Mouse (Mus musculus): Measurements from ENCODE around the gene Fkbpl. TPM values are rescaled to one million over a fixed set of nuclear protein-coding genes. Genes with fewer than 3 reads are reported as not detected.

Fkbpl gene
- polyA plus RNA-seq, 1 experiment from 2014 or later, result 17.1 TPM

DNA sequence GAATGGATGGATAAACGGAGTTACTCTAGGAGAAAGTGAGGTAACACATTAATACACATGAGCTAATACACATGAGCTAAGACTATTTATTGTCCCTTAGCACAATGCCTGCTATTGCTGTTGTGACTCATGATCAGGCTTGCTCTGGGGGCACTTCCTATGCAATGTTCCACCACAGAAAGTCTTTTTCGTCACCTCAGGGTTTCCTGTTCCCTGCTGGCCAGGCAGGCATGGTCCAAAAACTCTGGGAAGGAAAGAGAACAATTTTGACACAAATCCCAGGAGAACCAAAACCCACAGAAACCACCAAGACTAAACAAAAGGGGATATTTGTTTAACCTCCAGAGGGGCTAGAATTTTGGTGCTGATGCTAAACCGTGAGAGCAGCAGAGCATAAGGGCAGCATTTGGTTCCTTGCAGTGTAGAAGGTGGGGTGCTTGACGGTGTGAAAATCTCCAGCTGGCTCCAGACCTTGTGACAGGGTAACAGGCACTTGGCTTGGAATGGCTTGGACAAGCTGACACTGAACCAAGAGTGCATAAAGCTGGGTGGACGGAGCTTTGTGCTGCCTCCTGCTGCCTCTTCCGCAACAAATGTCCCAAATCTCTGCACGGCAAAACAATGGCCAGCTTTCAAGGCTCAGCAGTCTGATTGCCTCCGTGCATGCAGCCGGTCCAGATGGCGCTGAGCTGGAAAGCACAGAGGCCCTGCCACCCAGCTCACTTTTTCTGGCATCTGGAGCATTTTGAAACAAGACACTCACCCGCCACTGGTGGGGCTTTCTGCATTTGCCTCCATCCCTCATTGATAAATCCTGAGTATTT, 3.6 kb upstream of the Fkbpl start:
- no peaks in the 10 kb centered on the region for H3K36me3 ChIP-seq
- WGBS, result 15% methylated on average over 11 of the region's 11 CpGs
- ATAC-seq (ENCODE audit: low read depth), result no peak
- H3K27ac ChIP-seq (replicated peaks), result peak overlapping the region; percentile 74
- no peak overlapping the region for H3K4me3 ChIP-seq
- H3K4me1 ChIP-seq (replicated peaks), result peaks cover 33% of the 10 kb centered on the region
- H3K9me3 ChIP-seq, result no peaks in the 10 kb centered on the region
- peak overlapping the region; percentile 31; the same call in 1 of the 2 replicates for H3K9ac ChIP-seq
- H3K27me3 ChIP-seq, result peaks cover 4% of the 10 kb centered on the region; the same call in 1 of the 2 replicates
- no peak overlapping the region for H3K4me2 ChIP-seq

GRCm38 (mm10) chr17:34641945-34642344, 2.6 kb upstream of the Fkbpl start:
- Histone ChIP-seq H3K4me1 (replicated peaks) (peaks cover 40% of the 10 kb centered on the region), H3K9me3 (no peaks in the 10 kb centered on the region), H3K27me3 (peaks cover under 1% of the 10 kb centered on the region; the same call in 1 of the 2 replicates), H3K27ac (replicated peaks) (peak overlapping the region; percentile 74; the same call in 1 of the 2 replicates), H3K9ac (no peak overlapping the region), H3K36me3 (no peaks in the 10 kb centered on the region), H3K4me3 (no peak overlapping the region), H3K4me2 (no peak overlapping the region)
- no peak for ATAC-seq (ENCODE audit: low read depth)
- 85% methylated on average over 3 of the region's 3 CpGs for WGBS

DNA sequence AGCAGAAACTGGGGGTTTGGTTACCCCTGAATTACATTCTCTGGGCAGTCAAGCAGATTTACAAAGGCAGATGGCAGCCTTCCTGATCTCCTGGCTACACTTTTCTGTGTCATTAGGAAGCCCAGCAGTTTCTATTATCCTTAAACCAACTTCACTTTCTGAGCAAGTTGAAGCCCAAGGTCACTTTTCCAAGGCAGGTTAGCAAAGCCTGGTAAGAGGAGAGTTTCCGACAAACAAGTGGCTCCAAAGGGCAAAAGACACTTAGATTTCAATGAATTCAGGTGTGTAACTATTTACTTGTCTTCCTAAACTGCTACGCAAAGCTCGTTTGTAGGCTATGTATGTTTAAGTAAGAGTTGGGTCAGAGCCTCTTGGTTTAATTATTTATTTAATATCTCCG, 1.2 kb upstream of the Fkbpl start:
- ATAC-seq (ENCODE audit: low read depth), result no peak
- no peak overlapping the region for H3K9ac ChIP-seq
- H3K4me2 ChIP-seq, result no peak overlapping the region
- H3K9me3 ChIP-seq, result no peaks in the 10 kb centered on the region
- no peak overlapping the region for H3K4me3 ChIP-seq
- H3K27ac ChIP-seq (replicated peaks), result no peak overlapping the region
- 83% methylated on average over 4 of the region's 4 CpGs for WGBS
- H3K27me3 ChIP-seq, result no peaks in the 10 kb centered on the region
- H3K4me1 ChIP-seq (replicated peaks), result peaks cover 49% of the 10 kb centered on the region
- no peaks in the 10 kb centered on the region for H3K36me3 ChIP-seq

DNA sequence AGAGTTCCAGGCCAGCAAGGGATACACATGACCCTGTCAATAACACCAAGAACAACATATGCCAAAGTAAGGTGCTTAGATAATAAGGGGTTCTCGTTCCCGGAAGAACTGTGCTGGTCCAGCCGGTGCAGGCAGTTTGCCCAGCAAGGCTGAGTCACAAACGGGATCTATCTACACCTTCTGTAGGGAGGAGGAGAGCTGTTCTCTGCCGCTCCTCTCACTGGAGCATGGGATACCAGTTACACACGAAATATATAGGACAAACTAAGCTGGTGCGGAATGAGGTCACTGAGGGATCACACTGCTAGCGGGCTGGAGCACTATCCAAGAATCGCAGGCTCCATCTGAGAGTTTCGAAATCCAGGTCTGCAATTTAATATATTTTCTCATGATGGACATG, 620 bp upstream of the Fkbpl start:
- H3K27me3 ChIP-seq, result no peaks in the 10 kb centered on the region
- H3K27ac ChIP-seq (replicated peaks), result no peak overlapping the region
- peaks cover 2% of the 10 kb centered on the region; the same call in 1 of the 2 replicates for H3K36me3 ChIP-seq
- 0 out of 2 replicates have a peak overlapping the region, but pooled peaks have one; percentile 17 for H3K9ac ChIP-seq
- H3K9me3 ChIP-seq, result no peaks in the 10 kb centered on the region
- H3K4me3 ChIP-seq, result no peak overlapping the region
- 83% methylated on average over 10 of the region's 10 CpGs for WGBS
- H3K4me2 ChIP-seq, result no peak overlapping the region
- peaks cover 52% of the 10 kb centered on the region for H3K4me1 ChIP-seq (replicated peaks)
- ATAC-seq (ENCODE audit: low read depth), result no peak

- H3K4me1 ChIP-seq (replicated peaks), result peaks cover 46% of the 10 kb centered on the region
- H3K4me2 ChIP-seq, result peak overlapping the region; percentile 65
- ATAC-seq (ENCODE audit: low read depth), result no peak
- peak overlapping the region; percentile 70 for H3K27ac ChIP-seq (replicated peaks)
- H3K4me3 ChIP-seq, result peak overlapping the region; percentile 54
- H3K9ac ChIP-seq, result peak overlapping the region; percentile 75
- WGBS, result 42% methylated on average over 10 of the region's 10 CpGs
- peaks cover 16% of the 10 kb centered on the region for H3K36me3 ChIP-seq
- no peaks in the 10 kb centered on the region for H3K9me3 ChIP-seq
- no peaks in the 10 kb centered on the region for H3K27me3 ChIP-seq
Measured at GRCm38 (mm10) chr17:34645256-34645829, 779 bp downstream of the Fkbpl start.

DNA sequence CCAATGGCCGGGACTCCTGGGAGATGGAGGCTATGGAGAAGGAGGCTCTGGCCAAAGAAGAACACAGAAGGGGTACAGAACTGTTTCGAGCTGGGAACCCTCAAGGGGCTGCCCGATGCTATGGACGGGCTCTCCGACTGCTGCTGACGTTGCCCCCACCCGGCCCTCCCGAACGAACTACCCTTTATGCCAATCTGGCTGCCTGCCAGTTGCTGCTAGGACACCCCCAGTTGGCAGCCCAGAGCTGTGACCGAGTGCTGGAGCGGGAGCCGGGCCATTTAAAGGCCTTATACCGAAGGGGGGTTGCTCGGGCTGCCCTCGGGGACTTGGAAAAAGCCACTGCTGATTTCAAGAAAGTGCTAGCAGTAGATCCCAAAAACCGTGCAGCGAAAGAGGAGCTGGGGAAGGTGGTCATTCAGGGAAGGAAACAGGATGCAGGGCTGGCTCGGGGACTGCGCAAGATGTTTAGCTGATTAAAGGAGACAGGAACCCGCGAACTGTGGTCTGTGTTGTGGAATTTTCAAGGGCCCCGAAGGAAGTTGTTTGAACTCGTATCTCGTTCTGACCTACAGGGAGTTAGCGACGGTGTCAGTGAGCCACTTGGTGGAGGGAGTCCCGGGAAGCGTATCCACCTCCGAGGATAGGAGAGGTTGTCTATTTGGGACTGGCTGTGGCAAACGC, 1.4 kb downstream of the Fkbpl start:
- H3K27ac ChIP-seq (replicated peaks), result no peak overlapping the region; the same call in 1 of the 2 replicates
- 88% methylated on average over 30 of the region's 30 CpGs for WGBS
- H3K27me3 ChIP-seq, result no peaks in the 10 kb centered on the region
- ATAC-seq (ENCODE audit: low read depth), result 0 out of 2 replicates have a peak, but pooled peaks have one; percentile 0
- 0 out of 2 replicates have a peak overlapping the region, but pooled peaks have one; percentile 75 for H3K9ac ChIP-seq
- no peaks in the 10 kb centered on the region for H3K9me3 ChIP-seq
- peaks cover 41% of the 10 kb centered on the region for H3K4me1 ChIP-seq (replicated peaks)
- H3K4me2 ChIP-seq, result peak overlapping the region; percentile 65
- peaks cover 22% of the 10 kb centered on the region for H3K36me3 ChIP-seq
- H3K4me3 ChIP-seq, result peak overlapping the region; percentile 54

GRCm38 (mm10) chr17:34646906-34647787, 2.6 kb downstream of the Fkbpl start, which contains the start of gene Atf6b:
Atf6b (plus strand) TSS chr17:34647146.
- Histone ChIP-seq H3K27ac (replicated peaks) (peak within 1 kb of the TSS; percentile 83), H3K27me3 (no peaks in the 10 kb centered on the region), H3K9ac (peak within 1 kb of the TSS; percentile 92), H3K9me3 (no peaks in the 10 kb centered on the region), H3K36me3 (peaks cover 34% of the 10 kb centered on the region), H3K4me3 (peak within 1 kb of the TSS; percentile 98), H3K4me2 (peak within 1 kb of the TSS; percentile 95), H3K4me1 (replicated peaks) (peaks cover 35% of the 10 kb centered on the region)
- ATAC-seq (ENCODE audit: low read depth), result peak; percentile 96
- WGBS, result under 1% methylated on average over 66 of the region's 66 CpGs

DNA sequence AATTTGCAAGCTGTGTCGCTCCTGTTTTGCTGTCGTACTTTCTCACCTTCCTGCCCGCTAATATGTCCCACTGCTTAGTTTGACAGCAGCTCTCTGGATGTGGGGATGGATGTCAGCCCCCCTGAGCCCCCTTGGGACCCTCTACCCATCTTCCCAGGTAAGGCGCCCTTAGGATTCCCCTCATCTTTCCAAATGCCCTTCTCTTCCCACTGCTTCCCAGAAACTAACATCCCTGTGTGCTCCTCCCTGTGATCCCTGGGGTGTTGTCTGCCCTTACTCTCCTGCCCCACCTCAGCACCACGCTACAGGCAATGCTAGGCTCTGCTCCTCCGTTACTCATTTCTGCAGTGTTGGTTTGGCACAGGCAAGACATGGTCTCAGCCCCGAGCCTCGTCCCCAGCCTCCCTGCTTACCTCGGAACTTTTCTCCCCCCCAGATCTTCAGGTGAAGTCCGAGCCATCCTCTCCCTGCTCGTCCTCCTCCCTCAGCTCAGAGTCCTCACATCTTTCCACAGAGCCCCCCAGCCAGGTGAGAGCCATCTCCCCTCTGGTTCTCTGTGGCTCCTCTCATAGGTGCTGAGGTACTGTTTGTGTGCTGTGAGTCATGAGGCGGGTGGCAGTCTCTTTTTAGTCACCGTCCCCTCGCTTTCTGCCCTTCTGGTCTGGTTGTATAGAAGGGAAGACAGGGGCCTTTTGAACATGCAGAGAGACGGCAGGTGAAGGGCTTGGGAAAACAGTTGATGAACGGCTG, 3.8 kb downstream of the Fkbpl start:
- peak overlapping the region; percentile 92; the same call in 1 of the 2 replicates for H3K9ac ChIP-seq

GRCm38 (mm10) chr17:34649106-34649864, 4.7 kb downstream of the Fkbpl start:
- H3K4me1 ChIP-seq (replicated peaks), result peaks cover 32% of the 10 kb centered on the region
- H3K27me3 ChIP-seq, result no peaks in the 10 kb centered on the region
- ATAC-seq (ENCODE audit: low read depth), result no peak
- no peaks in the 10 kb centered on the region for H3K9me3 ChIP-seq
- H3K9ac ChIP-seq, result no peak overlapping the region
- no peak overlapping the region for H3K27ac ChIP-seq (replicated peaks)
- 93% methylated on average over 18 of the region's 18 CpGs for WGBS
- no peak overlapping the region for H3K4me2 ChIP-seq
- H3K36me3 ChIP-seq, result peaks cover 55% of the 10 kb centered on the region
- no peak overlapping the region for H3K4me3 ChIP-seq

More for the DNA sequence above, 3.8 kb downstream of the Fkbpl start:
- WGBS, result 88% methylated on average over 16 of the region's 16 CpGs
- peak overlapping the region; percentile 95 for H3K4me2 ChIP-seq
- peaks cover 35% of the 10 kb centered on the region for H3K4me1 ChIP-seq (replicated peaks)
- H3K4me3 ChIP-seq, result peak overlapping the region; percentile 98
- peaks cover 46% of the 10 kb centered on the region for H3K36me3 ChIP-seq
- no peak overlapping the region for H3K27ac ChIP-seq (replicated peaks)
- no peaks in the 10 kb centered on the region for H3K27me3 ChIP-seq
- H3K9me3 ChIP-seq, result no peaks in the 10 kb centered on the region
- no peak for ATAC-seq (ENCODE audit: low read depth)

DNA sequence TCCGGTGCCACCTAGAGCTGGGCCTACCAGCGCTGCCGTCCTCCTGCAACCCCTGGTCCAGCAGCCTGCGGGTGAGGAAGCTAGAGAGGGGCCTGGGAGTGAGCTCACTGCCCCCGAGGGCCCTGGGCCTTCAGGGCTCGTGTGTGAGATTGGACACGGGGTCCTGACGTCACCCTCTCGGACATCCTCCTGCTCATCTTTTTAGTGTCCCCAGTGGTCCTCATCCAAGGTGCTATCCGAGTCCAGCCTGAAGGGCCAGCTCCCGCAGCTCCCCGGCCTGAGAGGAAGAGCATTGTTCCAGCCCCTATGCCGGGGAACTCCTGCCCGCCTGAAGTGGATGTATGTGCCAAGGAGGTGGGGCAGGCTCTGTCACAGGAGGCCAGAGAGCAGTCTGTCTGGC, 6.2 kb downstream of the Fkbpl start:
- 96% methylated on average over 14 of the region's 14 CpGs for WGBS
- H3K27ac ChIP-seq (replicated peaks), result no peak overlapping the region
- no peak overlapping the region for H3K4me3 ChIP-seq
- H3K9me3 ChIP-seq, result no peaks in the 10 kb centered on the region
- peaks cover 66% of the 10 kb centered on the region for H3K36me3 ChIP-seq
- H3K27me3 ChIP-seq, result no peaks in the 10 kb centered on the region
- H3K4me1 ChIP-seq (replicated peaks), result peaks cover 24% of the 10 kb centered on the region
- no peak overlapping the region for H3K4me2 ChIP-seq
- ATAC-seq (ENCODE audit: low read depth), result no peak
- no peak overlapping the region for H3K9ac ChIP-seq
